Mouse (Mus musculus) heart, adult 2 months (tissue): Measurements from ENCODE around the gene Etfb. TPM values are rescaled to one million over a fixed set of nuclear protein-coding genes. Genes with fewer than 3 reads are reported as not detected.
"Not testable (repeated sequence)": the region's sequence is repeated elsewhere in the genome, so short reads cannot be mapped to it uniquely, and the experiment has no call there.

ENCODE experiments used
- DNase-seq, 2 experiments: peaks; one replicate each; pipeline ENCODE4 v3.0.0; 2021
- H3K27ac ChIP-seq: fragments of 200-600 bp; 2 replicates; pipeline ENCODE4 v1.8.1; 2022
- H3K27me3 ChIP-seq: fragments of 200-500 bp; 2 replicates; pipeline ENCODE4 v1.6.1; 2012; ENCODE audit warnings: mild to moderate bottlenecking, low read length, inconsistent platforms, mixed read lengths; ENCODE audit not compliant: control insufficient read depth, insufficient read depth
- H3K36me3 ChIP-seq: fragments of 200-500 bp; 2 replicates; pipeline ENCODE4 v1.6.1; 2012; ENCODE audit warnings: low read length, inconsistent platforms; ENCODE audit not compliant: control insufficient read depth, insufficient read depth
- H3K4me1 ChIP-seq: fragments of 200-500 bp; 2 replicates; pipeline ENCODE4 v1.6.1; 2011; ENCODE audit warnings: low read length; ENCODE audit not compliant: control insufficient read depth, insufficient read depth
- H3K4me3 ChIP-seq: fragments of 200-600 bp; 2 replicates; pipeline ENCODE4 v1.8.1; 2022
- H3K79me2 ChIP-seq: fragments of 200-500 bp; replicated peaks from 2 replicates; pipeline ENCODE4 v1.6.1; 2012; ENCODE audit warnings: mild to moderate bottlenecking, inconsistent platforms, low read length, moderate library complexity, mixed read lengths; ENCODE audit not compliant: control insufficient read depth, insufficient read depth
- H3K9ac ChIP-seq: fragments of 200-500 bp; 2 replicates; pipeline ENCODE4 v1.6.1; 2012; ENCODE audit warnings: low read depth, mild to moderate bottlenecking, control low read depth, inconsistent platforms, low read length, mixed read lengths
- CTCF ChIP-seq: fragments of 200-600 bp; IDR thresholded peaks from 2 replicates; pipeline ENCODE4 v1.8.1; 2022; ENCODE audit warnings: antibody characterized with exemption, mild to moderate bottlenecking, moderate library complexity
- EP300 ChIP-seq: fragments of 200-500 bp; IDR thresholded peaks from 2 replicates; pipeline ENCODE4 v1.6.1; 2011; ENCODE audit warnings: low read depth, low read length, control low read depth; ENCODE audit not compliant: insufficient read depth
- POLR2A ChIP-seq: fragments of 200-500 bp; IDR thresholded peaks from 2 replicates; pipeline ENCODE4 v1.6.1; 2011; ENCODE audit warnings: mild to moderate bottlenecking, low read depth, low read length, control low read depth; ENCODE audit not compliant: insufficient read depth
- WGBS: fragments of 180-500 bp; shearing (Covaris S2); methylation state at CpG from one replicate; pipeline ENCODE4 v1.1.7; 2018; 5-methylcytosine and 5-hydroxymethylcytosine counted together
- intact Hi-C: fragments of 180-260 bp; cut with DNase I; formaldehyde crosslinking; loops from one replicate; pipeline ENCODE4 v1.15.1; 2025
- long read RNA-seq: library from polyadenylated mRNA; stranded (forward); transcript quantifications from one replicate; pipeline ENCODE4 v2.0.0, GENCODE M21; 2021
- polyA plus RNA-seq: library from polyadenylated mRNA; depleted of rRNA; stranded (reverse); fragments of >200 nt; gene quantifications from 2 replicates; pipeline ENCODE4 v1.2.3, GENCODE M21; 2012; rRNA removed
- total RNA-seq, 2 experiments: library from RNA; stranded (reverse); gene quantifications; 2 replicates each; pipeline ENCODE4 v1.2.3; 2021

Gene Etfb
- total RNA-seq (1,000 to 10,000 TPM; 1,250 to 1,384 TPM), polyA plus RNA-seq (731 and 1,097 TPM in 2 replicates)
- long read RNA-seq, transcript Etfb-201 (6 exons, 893 nt), result major isoform, 781 of 936 reads
- long read RNA-seq, partial matches to known transcripts, result 147 of 936 reads
- long read RNA-seq, other reads (novel, unspliced or antisense), result 8 of 936 reads

DNA sequence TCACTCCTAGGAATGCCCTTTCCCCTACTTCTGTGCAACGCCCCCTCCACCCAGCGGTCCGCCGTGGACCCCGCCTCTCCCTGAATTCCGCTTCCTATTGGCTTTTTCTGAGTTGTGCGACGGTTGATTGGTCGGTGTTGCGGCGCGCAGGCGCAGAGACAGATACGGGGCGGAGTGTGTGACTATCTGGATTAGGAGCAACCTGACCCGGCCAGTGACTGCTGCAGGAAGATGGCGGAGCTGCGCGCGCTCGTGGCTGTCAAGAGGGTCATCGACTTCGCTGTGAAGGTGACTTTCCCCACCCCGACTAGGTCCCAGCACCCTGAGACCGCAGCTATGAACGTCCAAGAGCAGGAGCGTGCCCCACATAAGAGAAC, at the start of gene Etfb, which contains the start of gene Gm45233:
Gene Etfb, plus strand, starts transcription at position 167 of the 377 bp plus-strand sequence.
Gene Gm45233, plus strand, starts transcription at position 212 of the 377 bp plus-strand sequence.
- Histone ChIP-seq H3K27me3 (no peaks in the 10 kb centered on the region), H3K79me2 (no peaks in the 10 kb centered on the region; the same call in 1 of the 2 replicates), H3K36me3 (no peaks in the 10 kb centered on the region), H3K27ac (peak within 1 kb of the TSS; percentile 98), H3K4me3 (peak within 1 kb of the TSS; percentile 55), H3K9ac (peak within 1 kb of the TSS; percentile 80), H3K4me1 (peaks cover 4% of the 10 kb centered on the region; the same call in 1 of the 2 replicates)
- TF ChIP-seq EP300 (0 out of 2 replicates have a peak, but pooled peaks have one; percentile 66), POLR2A (peak; percentile 98), CTCF (no peak)
- intact Hi-C loops, result loop anchor here (5.0 kb wide), 2 partner anchors 132 to 228 kb away; partner anchors contain the start of genes Ctu1 and Zfp715
- WGBS, result under 1% methylated on average over 27 of the region's 27 CpGs
- peak; percentile 92 to 98 for DNase-seq

DNA sequence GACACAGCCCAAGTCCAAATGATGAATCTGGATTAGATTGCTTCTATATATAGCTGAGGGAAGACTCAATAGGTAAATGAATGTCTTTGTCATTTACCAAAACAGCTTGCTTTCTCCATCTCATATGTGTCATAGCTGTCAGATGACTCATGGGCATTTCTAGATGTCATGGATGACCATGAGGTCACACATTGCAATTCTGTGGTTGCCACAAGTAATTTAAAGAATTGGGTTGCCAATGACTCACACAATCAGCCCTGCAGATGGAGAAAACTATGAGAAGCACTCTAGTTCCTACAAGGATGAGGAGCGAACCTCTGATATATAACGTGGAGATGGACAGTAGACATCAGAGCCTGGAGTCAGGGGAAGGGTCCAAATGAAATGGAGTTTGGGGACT, 44.4 kb upstream of the Etfb start:
- Histone ChIP-seq H3K36me3 (no peaks in the 10 kb centered on the region), H3K79me2 (no peaks in the 10 kb centered on the region), H3K27me3 (no peaks in the 10 kb centered on the region), H3K4me3 (no peak overlapping the region), H3K9ac (no peak overlapping the region), H3K4me1 (no peaks in the 10 kb centered on the region), H3K27ac (no peak overlapping the region)
- 70% methylated on average over 2 of the region's 2 CpGs for WGBS
- no peak for TF ChIP-seq EP300
- TF ChIP-seq CTCF, result no peak
- no peak for TF ChIP-seq POLR2A
- DNase-seq, result no peak
- intact Hi-C loops, result no loop called here

DNA sequence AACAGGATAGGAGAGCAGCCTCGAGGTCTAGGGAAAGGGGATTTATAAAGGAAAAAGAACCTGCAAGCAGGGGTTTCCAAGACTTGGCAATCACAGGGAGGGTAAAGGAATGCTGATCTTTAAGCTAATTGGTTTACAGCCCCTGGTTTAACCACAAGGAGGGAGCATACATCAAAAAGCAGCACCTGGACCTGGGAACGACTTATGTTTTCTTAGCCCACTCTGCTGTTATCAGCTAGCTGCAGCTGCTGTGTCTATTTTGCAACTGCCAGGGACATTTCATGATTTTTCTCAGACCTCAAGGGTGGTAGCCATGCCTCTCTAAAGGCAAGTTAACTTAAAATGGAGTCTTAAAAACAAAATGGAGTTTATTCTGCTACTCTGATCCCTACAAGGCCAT, 41.2 kb upstream of the Etfb start:
- Histone ChIP-seq H3K4me3 (no peak overlapping the region), H3K27ac (no peak overlapping the region), H3K9ac (no peak overlapping the region), H3K4me1 (no peaks in the 10 kb centered on the region), H3K27me3 (no peaks in the 10 kb centered on the region), H3K36me3 (no peaks in the 10 kb centered on the region), H3K79me2 (no peaks in the 10 kb centered on the region)
- TF ChIP-seq CTCF, result no peak
- no peak for TF ChIP-seq POLR2A
- no peak for TF ChIP-seq EP300
- intact Hi-C loops, result no loop called here
- WGBS, result 17% methylated on average over 2 of the region's 2 CpGs
- DNase-seq, result no peak

DNA sequence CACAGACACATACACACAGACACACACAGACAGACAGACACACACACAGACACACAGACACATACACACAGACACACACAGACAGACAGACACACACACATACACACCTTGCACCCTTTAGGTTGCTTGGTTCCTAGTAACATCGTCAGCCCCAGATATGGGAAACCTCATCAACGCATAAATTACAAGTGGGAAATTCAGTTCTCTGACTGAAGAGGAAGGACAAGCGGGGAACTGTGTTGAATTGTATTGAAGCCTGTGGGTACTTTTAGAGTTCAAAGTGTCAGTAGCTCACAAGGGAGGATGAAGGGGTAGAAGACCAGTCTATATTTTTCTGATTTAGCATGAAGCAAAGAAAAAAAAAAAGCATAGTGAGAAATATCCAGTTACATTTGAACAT, 36.3 kb upstream of the Etfb start:
- 79% methylated on average over 3 of the region's 3 CpGs for WGBS
- Histone ChIP-seq H3K4me1 (no peaks in the 10 kb centered on the region), H3K79me2 (no peaks in the 10 kb centered on the region), H3K27me3 (no peaks in the 10 kb centered on the region), H3K4me3 (no peak overlapping the region), H3K27ac (no peak overlapping the region), H3K36me3 (no peaks in the 10 kb centered on the region), H3K9ac (no peak overlapping the region)
- DNase-seq, result no peak
- intact Hi-C loops, result no loop called here
- no peak for TF ChIP-seq EP300
- TF ChIP-seq CTCF, result no peak
- TF ChIP-seq POLR2A, result no peak

DNA sequence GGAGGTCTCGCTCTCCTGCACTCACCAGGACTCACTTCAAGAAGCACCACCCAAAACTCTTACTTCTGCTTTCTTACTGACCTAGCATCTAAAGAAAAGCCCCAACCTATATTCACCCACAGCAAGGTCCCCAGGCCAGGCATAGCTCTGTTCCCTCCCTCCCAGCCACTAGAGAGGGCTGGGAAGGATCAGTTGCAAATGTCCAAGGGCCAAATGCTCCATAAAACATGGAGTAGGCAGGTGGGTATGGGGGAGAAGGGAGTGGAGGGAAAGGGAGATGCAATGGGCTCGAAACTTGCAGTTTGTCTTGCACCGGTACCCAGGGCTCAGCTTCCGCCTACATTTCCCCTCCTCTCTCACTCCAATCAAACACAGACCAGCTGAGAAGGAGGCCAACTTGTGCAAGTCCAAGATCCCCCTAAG, 35.7 kb upstream of the Etfb start, which contains the start of gene Siglecg:
Gene Siglecg, plus strand, starts transcription at position 74 of the 423 bp plus-strand sequence.
- H3K79me2 ChIP-seq, result no peaks in the 10 kb centered on the region
- intact Hi-C loops, result no loop called here
- TF ChIP-seq EP300, result no peak
- TF ChIP-seq POLR2A, result no peak
- no peak for TF ChIP-seq CTCF

DNA sequence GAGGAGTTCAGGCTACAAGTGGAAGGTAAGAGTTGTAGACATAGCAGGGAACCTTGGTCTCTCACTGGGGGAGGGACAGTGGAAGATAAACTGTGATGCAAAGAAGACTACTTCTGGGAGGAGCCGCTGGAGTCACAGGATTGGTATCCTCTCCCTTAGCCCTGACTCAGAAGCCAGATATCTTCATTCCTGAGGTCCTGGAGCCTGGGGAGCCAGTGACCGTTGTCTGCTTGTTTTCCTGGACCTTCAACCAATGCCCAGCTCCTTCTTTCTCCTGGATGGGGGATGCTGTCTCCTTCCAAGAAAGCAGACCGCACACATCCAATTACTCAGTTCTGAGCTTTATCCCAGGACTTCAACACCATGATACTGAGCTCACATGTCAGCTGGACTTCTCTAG, 34.8 kb upstream of the Etfb start:
- intact Hi-C loops, result no loop called here
- Histone ChIP-seq H3K27ac (no peak overlapping the region), H3K79me2 (no peaks in the 10 kb centered on the region), H3K36me3 (no peaks in the 10 kb centered on the region), H3K4me1 (no peaks in the 10 kb centered on the region), H3K4me3 (no peak overlapping the region), H3K9ac (no peak overlapping the region), H3K27me3 (no peaks in the 10 kb centered on the region)
- WGBS, result 57% methylated on average over 3 of the region's 3 CpGs
- DNase-seq, result no peak
- TF ChIP-seq EP300, result no peak
- no peak for TF ChIP-seq POLR2A
- no peak for TF ChIP-seq CTCF

More for the DNA sequence above, 35.7 kb upstream of the Etfb start, which contains the start of gene Siglecg:
- no peak within 1 kb of the TSS for H3K9ac ChIP-seq
- H3K4me3 ChIP-seq, result no peak within 1 kb of the TSS
- no peak within 1 kb of the TSS for H3K27ac ChIP-seq
- WGBS, result 57% methylated on average over 4 of the region's 4 CpGs
- H3K36me3 ChIP-seq, result no peaks in the 10 kb centered on the region
- peak in 1 of 2 experiments; percentile 7 for DNase-seq
- H3K4me1 ChIP-seq, result no peaks in the 10 kb centered on the region
- H3K27me3 ChIP-seq, result no peaks in the 10 kb centered on the region

DNA sequence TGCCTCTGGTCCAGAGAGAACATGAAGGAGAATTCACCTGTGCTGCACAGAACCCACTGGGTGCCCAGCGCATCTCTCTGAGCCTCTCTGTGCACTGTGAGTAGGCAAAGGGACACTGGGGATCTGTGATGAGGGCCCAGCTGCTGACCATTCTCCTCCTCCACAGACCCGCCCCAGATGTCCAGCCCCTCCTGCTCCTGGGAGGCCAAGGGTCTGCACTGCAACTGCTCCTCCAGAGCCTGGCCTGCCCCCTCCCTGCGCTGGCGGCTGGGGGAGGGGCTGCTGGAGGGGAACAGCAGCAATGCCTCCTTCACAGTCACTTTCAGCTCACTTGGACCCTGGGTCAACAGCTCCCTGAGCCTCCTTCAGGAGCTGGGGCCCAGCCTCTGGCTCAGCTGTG, 32.2 kb upstream of the Etfb start:
- H3K27me3 ChIP-seq, H3K4me1 ChIP-seq, H3K27ac ChIP-seq, H3K36me3 ChIP-seq, H3K9ac ChIP-seq, intact Hi-C loops, DNase-seq, H3K79me2 ChIP-seq, H3K4me3 ChIP-seq: not testable (repeated sequence)
- 39% methylated on average over 4 of the region's 4 CpGs for WGBS
